Mouse (Mus musculus) erythroblast, embryonic 14.5 days (primary cell): Measurements from ENCODE around the gene Mcu.

Experiments
- GATA1 ChIP-seq: IDR thresholded peaks from 2 replicates; pipeline ENCODE4 v1.6.1; 2012; ENCODE audit warnings: low read length, inconsistent platforms, mixed read lengths
- TAL1 ChIP-seq: IDR thresholded peaks from 3 replicates; pipeline ENCODE4 v1.6.1; 2012; ENCODE audit warnings: low read length, inconsistent platforms, mixed read lengths

GRCm38 (mm10) chr10:59600516-59600915, 16.0 kb downstream of the Mcu start:
- TF ChIP-seq TAL1 (no peak), GATA1 (no peak)
